Mouse (Mus musculus) layer of hippocampus, adult 2 months (tissue): Measurements from ENCODE around the gene Spout1. TPM values are rescaled to one million over a fixed set of nuclear protein-coding genes. Genes with fewer than 3 reads are reported as not detected.
"Not testable (repeated sequence)": the region's sequence is repeated elsewhere in the genome, so short reads cannot be mapped to it uniquely, and the experiment has no call there.

ENCODE experiments used
- DNase-seq, 2 experiments: peaks; one replicate each; pipeline ENCODE4 v3.0.0; 2022; ENCODE audit warnings: low spot score in 2 of 2
- H3K27ac ChIP-seq: fragments of 200-600 bp; 2 replicates; pipeline ENCODE4 v1.8.1; 2022
- H3K4me3 ChIP-seq: fragments of 200-600 bp; 2 replicates; pipeline ENCODE4 v1.8.1; 2022; ENCODE audit warnings: mild to moderate bottlenecking
- CTCF ChIP-seq: fragments of 200-600 bp; conservative IDR thresholded peaks from 2 replicates; pipeline ENCODE4 v1.8.1; 2022; ENCODE audit warnings: antibody characterized with exemption, mild to moderate bottlenecking, moderate library complexity
- total RNA-seq, 2 experiments: library from RNA; stranded (reverse); gene quantifications; 2 replicates each; pipeline ENCODE4 v1.2.3; 2021

The Spout1 gene
- total RNA-seq, 2 experiments from 2014 or later: 35.4 to 40.0 TPM

DNA sequence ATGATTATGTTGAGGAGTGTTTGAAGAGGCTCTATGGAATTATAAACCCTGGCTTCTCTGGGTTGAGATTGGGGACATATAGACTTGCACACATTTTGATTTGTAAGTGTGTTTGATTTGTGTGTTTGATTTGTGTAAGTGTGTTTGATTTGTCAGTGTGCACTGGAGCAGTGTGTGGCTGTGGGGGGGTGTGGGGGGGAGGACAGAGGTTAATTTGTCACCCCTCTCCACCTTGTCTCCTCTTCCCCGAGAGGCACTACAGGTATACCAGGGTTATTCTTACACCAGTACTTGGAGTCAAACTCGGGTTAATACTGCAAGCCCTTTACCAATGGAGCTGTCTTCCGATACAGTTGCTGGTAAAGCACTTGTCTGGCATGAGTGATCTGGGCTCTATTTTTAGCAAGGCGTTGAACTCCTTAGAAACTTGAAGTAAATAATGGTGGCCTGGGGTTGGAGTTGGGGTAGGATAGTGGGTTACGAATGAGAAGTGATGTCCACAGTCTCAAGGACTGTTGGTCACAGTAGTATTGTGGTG, 22.2 kb upstream of the Spout1 start:
- no peak for TF ChIP-seq CTCF
- Histone ChIP-seq H3K27ac (no peak overlapping the region), H3K4me3 (no peak overlapping the region)
- DNase-seq: no peak

DNA sequence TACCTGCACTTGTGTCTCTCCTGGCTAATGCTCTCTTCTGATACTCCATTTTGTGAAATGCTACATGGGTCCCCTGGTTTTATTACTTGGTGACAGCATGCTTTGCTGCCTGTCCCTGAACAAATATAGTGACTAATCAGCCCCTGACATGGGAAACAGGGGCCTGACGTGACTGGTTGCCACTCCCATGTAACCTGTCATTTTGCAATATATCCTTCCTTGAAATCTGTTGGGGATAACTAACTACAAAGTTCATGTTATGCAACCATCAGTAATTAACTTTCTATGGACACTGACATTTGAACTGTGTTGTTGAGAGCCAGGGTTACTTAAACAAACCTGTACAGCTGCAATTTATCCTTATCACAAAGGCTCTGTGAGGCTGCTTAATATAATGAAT, 21.7 kb upstream of the Spout1 start:
- DNase-seq: no peak
- Histone ChIP-seq H3K27ac (no peak overlapping the region), H3K4me3 (no peak overlapping the region)
- TF ChIP-seq CTCF: no peak

DNA sequence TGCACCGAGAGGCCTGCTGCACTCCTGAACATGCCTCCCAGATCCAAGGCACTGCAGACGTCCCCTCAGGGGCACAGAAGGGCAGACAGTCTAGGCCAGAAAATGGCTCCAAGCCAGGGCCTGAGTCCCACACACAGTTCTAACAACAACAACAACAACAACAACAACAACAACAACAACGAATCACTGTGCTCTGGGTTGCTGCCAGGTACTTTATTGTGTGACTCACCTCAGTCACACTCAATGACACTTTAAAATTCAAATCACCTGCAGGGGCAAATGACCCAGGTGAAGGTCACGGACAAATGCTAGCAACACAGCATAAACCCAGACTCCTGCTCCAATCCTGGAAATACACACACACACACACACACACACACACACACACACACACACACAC, 19.8 kb upstream of the Spout1 start:
- Histone ChIP-seq H3K4me3 (no peak overlapping the region), H3K27ac (no peak overlapping the region)
- no peak for TF ChIP-seq CTCF
- no peak for DNase-seq

DNA sequence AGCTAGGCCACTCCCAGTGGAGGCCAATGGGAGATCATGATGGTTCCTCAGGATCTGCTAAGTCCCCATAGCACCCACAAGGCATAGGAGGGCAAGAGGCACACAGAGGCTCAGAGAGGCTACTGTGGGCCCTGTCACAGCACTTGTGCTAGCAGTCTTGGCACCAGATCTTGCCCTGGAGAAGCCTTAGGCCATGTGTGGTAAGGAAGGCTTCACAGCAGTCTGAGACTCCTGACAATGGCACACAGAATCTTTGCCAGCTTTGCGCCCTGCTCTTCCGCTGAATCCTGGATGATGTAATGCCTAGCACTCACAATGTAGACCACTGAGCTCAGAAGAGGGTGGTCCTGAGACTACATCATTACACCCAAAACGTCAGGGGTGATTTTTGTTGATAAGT, 16.4 kb upstream of the Spout1 start:
- Histone ChIP-seq H3K27ac (no peak overlapping the region), H3K4me3 (no peak overlapping the region)
- no peak for TF ChIP-seq CTCF
- no peak for DNase-seq

DNA sequence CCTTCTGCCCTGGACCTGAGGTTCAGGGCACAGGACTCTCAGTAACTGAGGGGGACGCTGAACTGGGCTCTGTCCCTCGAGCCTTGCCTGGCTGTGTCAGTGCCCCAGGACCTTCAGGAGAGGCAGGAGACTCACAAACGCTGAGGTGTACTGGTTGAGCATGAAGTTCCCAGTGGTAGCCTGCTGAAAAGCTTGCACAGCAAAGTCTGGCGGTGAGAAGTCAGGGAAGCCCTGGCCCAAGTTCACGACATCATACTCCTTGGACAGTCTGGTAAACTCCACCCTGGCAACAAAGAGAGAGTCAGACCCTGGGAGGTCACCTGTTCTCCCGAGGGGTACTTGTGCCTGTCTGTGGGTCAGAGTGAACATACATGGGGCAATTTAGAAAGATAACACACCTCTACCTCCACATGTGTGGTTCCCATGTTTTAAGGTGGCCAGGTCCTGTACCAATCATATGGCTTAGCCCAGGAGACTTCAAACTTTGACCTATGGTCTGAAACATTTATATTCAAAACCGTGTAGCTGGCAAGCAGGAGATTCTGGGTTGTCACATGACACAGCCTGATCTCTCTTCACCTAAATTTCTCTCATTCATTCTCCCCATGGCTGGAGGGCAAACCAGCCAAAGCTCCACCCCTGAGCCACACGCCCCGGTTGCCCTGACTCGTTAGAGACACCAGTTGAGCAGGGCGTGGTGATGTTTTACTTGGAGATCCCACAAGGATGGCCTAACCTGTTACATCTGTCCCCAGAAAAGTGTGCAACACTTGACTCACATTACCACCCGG, 13.7 kb upstream of the Spout1 start:
- no peak for TF ChIP-seq CTCF
- H3K4me3 ChIP-seq: no peak overlapping the region
- no peak overlapping the region for H3K27ac ChIP-seq
- DNase-seq: no peak

GRCm38 (mm10) chr2:30185681-30186080, 7.4 kb upstream of the Spout1 start:
- no peak for DNase-seq
- Histone ChIP-seq H3K27ac (no peak overlapping the region), H3K4me3 (no peak overlapping the region)
- TF ChIP-seq CTCF: no peak

DNA sequence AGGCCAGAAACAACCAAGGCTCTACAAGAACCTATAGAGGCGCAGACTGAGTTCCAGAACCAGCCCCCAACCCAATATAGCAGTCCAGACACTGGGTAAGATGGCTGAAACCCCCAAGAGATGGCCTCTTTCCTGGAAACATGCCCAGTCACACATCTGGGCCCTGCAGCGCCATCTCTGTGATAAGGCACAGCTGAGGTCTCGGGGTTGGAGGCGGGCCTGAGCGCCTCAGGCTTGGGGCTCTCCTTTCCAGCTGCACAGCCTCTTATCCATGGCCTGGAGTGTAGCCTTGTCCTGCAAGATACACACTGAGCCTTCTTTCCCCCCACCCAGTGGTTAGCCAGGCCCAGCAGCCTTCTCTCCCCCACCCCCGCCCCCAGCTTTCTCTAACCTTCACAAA, 7.0 kb upstream of the Spout1 start:
- TF ChIP-seq CTCF: no peak
- no peak overlapping the region for H3K27ac ChIP-seq
- no peak overlapping the region for H3K4me3 ChIP-seq
- no peak for DNase-seq

GRCm38 (mm10) chr2:30183721-30184120, 5.5 kb upstream of the Spout1 start:
- TF ChIP-seq CTCF: no peak
- no peak for DNase-seq
- H3K4me3 ChIP-seq: no peak overlapping the region
- no peak overlapping the region for H3K27ac ChIP-seq

- TF ChIP-seq CTCF: no peak
- no peak overlapping the region for H3K4me3 ChIP-seq
- no peak overlapping the region for H3K27ac ChIP-seq
- no peak for DNase-seq
Observed at GRCm38 (mm10) chr2:30182424-30182823, 4.2 kb upstream of the Spout1 start.

GRCm38 (mm10) chr2:30178711-30179110, 452 bp upstream of the Spout1 start:
- DNase-seq: not testable (repeated sequence)
- peak; percentile 63 for TF ChIP-seq CTCF
- Histone ChIP-seq H3K4me3 (peak overlapping the region; percentile 72), H3K27ac (peak overlapping the region; percentile 71; the same call in 1 of the 2 replicates)

DNA sequence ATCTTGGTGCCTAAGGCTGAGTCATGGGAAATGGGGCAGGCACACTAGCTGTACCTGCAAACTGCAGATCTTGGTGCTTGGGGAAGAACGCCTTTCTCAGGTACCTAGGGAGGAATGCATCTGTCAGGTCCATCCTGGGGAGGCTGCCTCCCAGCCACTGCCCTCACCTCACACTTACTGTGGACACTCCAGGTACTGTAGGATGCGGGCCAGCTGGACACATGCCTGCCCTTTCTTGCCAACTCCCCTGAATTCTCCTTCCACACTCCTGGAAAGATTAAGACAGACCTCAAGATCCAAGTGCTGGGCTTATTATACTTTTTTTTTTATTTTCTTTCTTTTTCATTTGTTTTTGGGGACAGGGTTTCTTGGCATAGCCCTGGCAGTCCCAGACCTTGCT, 1.7 kb downstream of the Spout1 start:
- no peak overlapping the region for H3K27ac ChIP-seq
- no peak overlapping the region for H3K4me3 ChIP-seq
- peak; percentile 22; the same call in 1 of the 2 replicates for TF ChIP-seq CTCF
- DNase-seq: no peak

- no peak for DNase-seq
- Histone ChIP-seq H3K4me3 (no peak overlapping the region), H3K27ac (no peak overlapping the region)
- TF ChIP-seq CTCF: peak; percentile 56
Observed at GRCm38 (mm10) chr2:30175897-30176296, 2.4 kb downstream of the Spout1 start.

- H3K27ac ChIP-seq: no peak overlapping the region
- TF ChIP-seq CTCF: no peak
Observed at GRCm38 (mm10) chr2:30173541-30174240, 4.6 kb downstream of the Spout1 start.

More at GRCm38 (mm10) chr2:30173541-30174240, 4.6 kb downstream of the Spout1 start:
- no peak overlapping the region for H3K4me3 ChIP-seq
- no peak for DNase-seq
